Mouse (Mus musculus): ENCODE results near the gene Rita1. TPM values are rescaled to one million over a fixed set of nuclear protein-coding genes. Genes with fewer than 3 reads are reported as not detected.

Gene Rita1
- polyA plus RNA-seq, 1 experiment from 2014 or later, result 16.5 TPM

DNA sequence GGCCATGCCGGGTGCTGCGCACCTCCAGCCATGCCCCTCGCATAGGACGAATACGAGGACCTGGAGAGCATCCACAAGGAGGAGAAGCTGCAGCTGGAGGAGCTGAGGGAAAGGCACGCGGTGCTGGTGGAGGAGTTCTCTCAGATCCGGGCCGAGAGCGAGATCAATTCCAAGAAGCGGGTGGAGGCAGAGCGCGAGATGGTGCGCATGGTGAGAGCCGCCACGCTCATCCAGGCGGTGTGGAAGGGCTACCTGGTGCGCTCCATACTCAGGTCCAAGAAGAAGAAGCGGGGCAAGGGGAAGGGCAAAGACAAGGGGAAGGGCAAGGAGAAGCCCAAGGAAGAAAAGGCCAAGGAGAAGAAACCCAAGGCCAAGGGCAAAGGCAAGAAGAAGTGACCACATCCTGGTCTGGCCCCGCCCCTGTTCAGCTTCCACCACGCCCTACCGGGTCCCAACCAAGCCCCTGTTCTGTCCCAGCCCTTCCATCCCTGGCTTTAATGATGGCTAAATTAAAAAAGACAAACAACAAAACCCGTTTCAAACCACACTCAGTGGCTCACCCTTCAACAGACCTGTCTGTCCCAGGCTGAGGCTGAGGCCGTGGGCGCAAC is 5.7 kb downstream of the Rita1 start:
- no peak for DNase-seq (ENCODE audit: extremely low spot score, low spot score)
- H3K4me1 ChIP-seq, result peaks cover 32% of the 10 kb centered on the region
- no peaks in the 10 kb centered on the region for H3K9me3 ChIP-seq
- H3K27ac ChIP-seq, result 0 out of 2 replicates have a peak overlapping the region, but pooled peaks have one; percentile 30
- peaks cover 7% of the 10 kb centered on the region; the same call in 1 of the 2 replicates for H3K27me3 ChIP-seq (ENCODE audit: poor library complexity, severe bottlenecking)
- H3K36me3 ChIP-seq (replicated peaks), result peaks cover 27% of the 10 kb centered on the region
- no peak overlapping the region for H3K4me3 ChIP-seq
- 71% methylated on average over 25 of the region's 25 CpGs for WGBS

GRCm38 (mm10) chr5:120605688-120606087 is 6.7 kb downstream of the Rita1 start:
- 6% methylated on average over 8 of the region's 8 CpGs for WGBS
- H3K27ac ChIP-seq, result peak overlapping the region; percentile 81
- no peaks in the 10 kb centered on the region for H3K9me3 ChIP-seq
- H3K4me1 ChIP-seq, result peaks cover 30% of the 10 kb centered on the region
- H3K36me3 ChIP-seq (replicated peaks), result peaks cover 30% of the 10 kb centered on the region
- H3K27me3 ChIP-seq (ENCODE audit: poor library complexity, severe bottlenecking), result peaks cover 7% of the 10 kb centered on the region; the same call in 1 of the 2 replicates
- DNase-seq (ENCODE audit: extremely low spot score, low spot score), result peak; percentile 92
- peak overlapping the region; percentile 51 for H3K4me3 ChIP-seq

DNA sequence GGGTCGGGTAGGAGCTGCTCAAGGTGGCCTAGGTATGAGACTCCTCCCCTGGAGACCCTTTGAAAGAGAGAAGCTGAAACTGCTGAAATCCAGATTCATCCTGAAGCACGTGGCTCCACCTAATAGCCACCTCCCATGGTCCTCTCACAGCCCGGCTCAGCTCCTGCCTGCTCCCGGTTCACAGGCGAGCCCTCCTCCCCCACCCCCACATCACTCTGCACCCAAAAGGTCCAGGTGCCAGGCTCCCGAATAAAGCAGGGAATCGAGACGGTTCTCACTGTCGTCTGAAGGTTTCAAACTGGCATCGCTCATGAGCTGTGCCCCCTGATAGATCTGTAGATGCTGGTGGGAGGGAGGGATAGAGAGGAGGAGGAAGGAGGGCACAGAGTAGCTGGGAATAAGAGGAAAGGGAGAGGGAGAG is 7.1 kb downstream of the Rita1 start:
- WGBS, result 7% methylated on average over 10 of the region's 10 CpGs
- Histone ChIP-seq H3K4me3 (peak overlapping the region; percentile 51), H3K27ac (peak overlapping the region; percentile 81), H3K9me3 (no peaks in the 10 kb centered on the region), H3K36me3 (replicated peaks) (peaks cover 30% of the 10 kb centered on the region), H3K4me1 (peaks cover 30% of the 10 kb centered on the region), H3K27me3 (ENCODE audit: poor library complexity, severe bottlenecking) (peaks cover 7% of the 10 kb centered on the region; the same call in 1 of the 2 replicates)
- DNase-seq (ENCODE audit: extremely low spot score, low spot score), result no peak

GRCm38 (mm10) chr5:120604839-120605238 is 7.5 kb downstream of the Rita1 start:
- 0% methylated on average over 6 of the region's 6 CpGs for WGBS
- H3K36me3 ChIP-seq (replicated peaks), result peaks cover 27% of the 10 kb centered on the region
- peak; percentile 80 for DNase-seq (ENCODE audit: extremely low spot score, low spot score)

GRCm38 (mm10) chr5:120603515-120603914 is 8.9 kb downstream of the Rita1 start:
- no peak for DNase-seq (ENCODE audit: extremely low spot score, low spot score)
- H3K27ac ChIP-seq, result no peak overlapping the region
- peaks cover 30% of the 10 kb centered on the region for H3K4me1 ChIP-seq
- H3K36me3 ChIP-seq (replicated peaks), result peaks cover 14% of the 10 kb centered on the region
- no peak overlapping the region for H3K4me3 ChIP-seq
- H3K27me3 ChIP-seq (ENCODE audit: poor library complexity, severe bottlenecking), result peaks cover 7% of the 10 kb centered on the region; the same call in 1 of the 2 replicates
- WGBS, result 57% methylated on average over 7 of the region's 7 CpGs
- no peaks in the 10 kb centered on the region for H3K9me3 ChIP-seq

More at GRCm38 (mm10) chr5:120604839-120605238, 7.5 kb downstream of the Rita1 start:
- Histone ChIP-seq H3K4me1 (peaks cover 30% of the 10 kb centered on the region), H3K4me3 (peak overlapping the region; percentile 51), H3K9me3 (no peaks in the 10 kb centered on the region), H3K27ac (peak overlapping the region; percentile 81), H3K27me3 (ENCODE audit: poor library complexity, severe bottlenecking) (peaks cover 7% of the 10 kb centered on the region; the same call in 1 of the 2 replicates)

DNA sequence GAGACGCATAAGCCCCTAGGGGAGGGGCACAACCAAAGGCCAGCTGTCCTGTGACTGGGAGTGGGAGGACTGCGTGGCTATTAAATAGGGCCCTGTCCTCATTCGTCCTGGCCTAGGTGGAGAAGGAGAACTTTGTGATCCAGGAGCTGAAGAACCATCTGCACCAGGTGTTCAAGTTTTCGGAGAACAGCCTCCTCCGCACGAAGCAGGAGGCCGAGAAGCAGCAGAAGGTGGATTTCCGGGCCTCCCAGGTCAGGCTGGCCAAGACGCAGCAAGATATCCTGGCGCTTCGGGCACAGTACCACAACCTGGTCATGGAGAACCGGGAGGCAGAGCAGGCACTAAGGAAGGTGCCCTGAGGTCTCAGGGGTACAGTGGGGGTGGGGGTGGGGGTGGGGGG is 10.2 kb downstream of the Rita1 start:
- WGBS, result 93% methylated on average over 12 of the region's 12 CpGs
- Histone ChIP-seq H3K4me1 (peaks cover 30% of the 10 kb centered on the region), H3K4me3 (no peak overlapping the region), H3K36me3 (replicated peaks) (0 out of 2 replicates have a peak, but pooled peaks cover 5% of the 10 kb centered on the region), H3K27ac (peak overlapping the region; percentile 51; the same call in 1 of the 2 replicates), H3K27me3 (ENCODE audit: poor library complexity, severe bottlenecking) (peaks cover 7% of the 10 kb centered on the region; the same call in 1 of the 2 replicates), H3K9me3 (no peaks in the 10 kb centered on the region)
- DNase-seq (ENCODE audit: extremely low spot score, low spot score), result no peak

DNA sequence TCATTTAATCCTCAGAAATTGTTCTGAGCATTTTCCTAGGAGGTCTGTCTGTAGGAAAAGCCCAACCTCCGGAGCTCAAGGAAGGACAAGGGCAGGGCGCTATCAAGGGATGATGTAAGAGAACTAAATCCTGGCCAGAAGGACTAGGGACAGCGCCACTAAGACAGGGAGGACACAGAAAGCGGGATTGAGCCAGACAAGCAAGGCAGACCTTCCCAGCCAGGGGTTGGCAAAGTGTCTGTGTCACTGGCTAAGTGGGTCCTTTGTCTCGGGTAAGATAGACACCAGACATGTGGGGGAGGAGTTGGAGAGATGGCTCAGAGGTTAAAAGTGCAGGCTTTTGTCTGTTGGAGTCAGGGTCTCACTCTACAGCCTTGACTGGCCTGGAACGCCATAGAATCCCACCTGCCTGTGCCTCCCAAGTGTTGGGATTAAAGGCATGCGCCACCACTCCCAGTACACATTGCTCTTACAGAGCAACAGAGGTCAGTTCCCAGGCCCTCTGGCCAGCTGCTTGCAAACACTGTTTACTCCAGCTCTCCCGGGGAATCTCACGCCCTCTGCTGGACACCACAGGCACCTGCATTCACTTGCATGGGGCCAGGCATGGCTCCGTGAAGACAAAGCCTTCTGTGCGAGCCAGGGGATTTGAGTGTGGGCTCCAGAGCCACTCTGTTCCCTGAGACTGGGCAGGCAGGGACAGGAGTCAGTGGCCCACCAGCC is 11.3 kb downstream of the Rita1 start:
- Histone ChIP-seq H3K27ac (peak overlapping the region; percentile 69), H3K9me3 (no peaks in the 10 kb centered on the region), H3K27me3 (ENCODE audit: poor library complexity, severe bottlenecking) (0 out of 2 replicates have a peak, but pooled peaks cover under 1% of the 10 kb centered on the region), H3K4me3 (no peak overlapping the region), H3K36me3 (replicated peaks) (0 out of 2 replicates have a peak, but pooled peaks cover 3% of the 10 kb centered on the region), H3K4me1 (peaks cover 30% of the 10 kb centered on the region)
- DNase-seq (ENCODE audit: extremely low spot score, low spot score), result peak; percentile 41
- WGBS, result 62% methylated on average over 11 of the region's 11 CpGs

- Histone ChIP-seq H3K27ac (no peak overlapping the region), H3K4me3 (no peak overlapping the region), H3K36me3 (replicated peaks) (0 out of 2 replicates have a peak, but pooled peaks cover 3% of the 10 kb centered on the region), H3K9me3 (no peaks in the 10 kb centered on the region), H3K27me3 (ENCODE audit: poor library complexity, severe bottlenecking) (no peaks in the 10 kb centered on the region), H3K4me1 (peaks cover 27% of the 10 kb centered on the region)
- WGBS, result 93% methylated on average over 6 of the region's 6 CpGs
- DNase-seq (ENCODE audit: extremely low spot score, low spot score), result no peak
Measured at GRCm38 (mm10) chr5:120599625-120600024, 12.8 kb downstream of the Rita1 start.

DNA sequence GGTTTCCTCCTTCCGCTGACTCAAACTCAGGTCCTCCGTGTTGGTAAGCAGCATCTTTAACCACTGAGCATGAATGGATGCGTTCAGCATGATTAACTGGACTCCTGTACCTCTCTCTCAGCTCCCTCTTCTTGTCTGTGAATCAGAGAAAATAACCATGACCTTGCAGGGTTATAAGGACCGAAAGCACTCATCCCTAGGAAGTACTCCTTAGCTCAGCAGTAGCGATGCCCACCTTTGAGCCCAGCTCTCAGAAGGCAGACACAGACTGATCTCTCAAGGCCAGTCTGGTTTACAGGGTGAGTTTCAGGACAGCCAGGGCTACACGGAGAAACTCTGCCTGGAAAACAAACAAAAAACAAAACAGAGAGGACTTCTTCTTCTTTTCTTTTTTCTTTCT is 17.9 kb downstream of the Rita1 start:
- 0 out of 2 replicates have a peak, but pooled peaks cover 3% of the 10 kb centered on the region for H3K9me3 ChIP-seq
- 86% methylated on average over 6 of the region's 6 CpGs for WGBS
- no peaks in the 10 kb centered on the region for H3K36me3 ChIP-seq (replicated peaks)

DNA sequence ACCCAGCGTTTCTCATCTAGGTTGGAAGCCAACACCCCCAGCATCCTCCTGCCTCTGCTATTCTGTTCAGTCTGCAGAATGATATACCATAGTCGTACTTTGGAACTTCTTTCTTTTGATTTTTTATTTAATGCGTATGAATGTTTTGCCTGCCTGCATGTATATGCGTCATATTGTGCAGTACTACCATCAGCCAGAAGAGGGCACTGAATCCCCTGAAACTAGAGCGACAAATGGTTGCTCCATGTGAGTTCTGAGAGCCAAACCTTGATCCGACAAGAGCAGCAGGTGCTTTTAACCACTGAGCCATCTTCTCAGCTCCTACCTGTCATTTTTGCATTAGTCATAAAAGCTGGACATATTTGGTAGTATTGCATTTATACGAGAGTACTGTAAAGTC is 20.2 kb downstream of the Rita1 start:
- Histone ChIP-seq H3K36me3 (replicated peaks) (no peaks in the 10 kb centered on the region), H3K4me1 (peaks cover 27% of the 10 kb centered on the region), H3K4me3 (no peak overlapping the region), H3K27me3 (ENCODE audit: poor library complexity, severe bottlenecking) (peaks cover 5% of the 10 kb centered on the region; the same call in 1 of the 2 replicates), H3K27ac (no peak overlapping the region), H3K9me3 (0 out of 2 replicates have a peak, but pooled peaks cover 3% of the 10 kb centered on the region)
- 75% methylated on average over 7 of the region's 7 CpGs for WGBS
- no peak for DNase-seq (ENCODE audit: extremely low spot score, low spot score)

More for the DNA sequence above, 17.9 kb downstream of the Rita1 start:
- peaks cover 7% of the 10 kb centered on the region for H3K4me1 ChIP-seq
- H3K27me3 ChIP-seq (ENCODE audit: poor library complexity, severe bottlenecking), result no peaks in the 10 kb centered on the region
- H3K4me3 ChIP-seq, result no peak overlapping the region
- DNase-seq (ENCODE audit: extremely low spot score, low spot score), result no peak
- H3K27ac ChIP-seq, result no peak overlapping the region

DNA sequence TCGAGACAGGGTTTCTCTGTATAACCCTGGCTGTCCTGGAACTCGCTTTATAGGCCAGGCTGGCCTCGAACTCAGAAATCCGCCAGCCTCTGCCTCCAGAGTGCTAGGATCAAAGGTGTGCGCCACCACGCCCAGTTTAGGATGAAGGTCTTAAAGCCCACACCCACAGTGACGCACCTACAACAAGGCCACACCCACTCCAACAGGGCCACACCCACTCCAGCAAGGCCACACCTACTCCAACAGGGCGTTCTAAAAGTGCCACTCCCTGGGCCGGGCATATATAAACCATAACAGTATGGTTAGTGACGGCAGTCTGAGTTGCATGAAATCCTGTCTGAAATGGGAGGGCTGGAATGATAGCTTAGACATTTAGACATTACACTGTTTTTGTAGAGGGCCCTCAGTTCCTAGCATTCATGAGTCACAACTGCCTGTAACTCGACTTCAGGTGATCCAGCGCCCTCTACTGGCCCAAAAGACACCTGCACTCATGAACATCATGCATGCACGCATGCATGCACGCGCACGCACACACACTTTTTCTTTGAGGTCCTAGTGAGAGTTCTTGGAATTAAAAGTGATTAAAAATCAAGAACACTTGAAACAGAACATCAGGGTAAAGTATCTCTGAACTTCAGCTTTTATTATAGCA is 21.9 kb downstream of the Rita1 start:
- WGBS, result 76% methylated on average over 16 of the region's 16 CpGs
- DNase-seq (ENCODE audit: extremely low spot score, low spot score), result no peak
- no peak overlapping the region for H3K4me3 ChIP-seq
- H3K27me3 ChIP-seq (ENCODE audit: poor library complexity, severe bottlenecking), result peaks cover 6% of the 10 kb centered on the region; the same call in 1 of the 2 replicates
- 0 out of 2 replicates have a peak, but pooled peaks cover 3% of the 10 kb centered on the region for H3K9me3 ChIP-seq
- no peaks in the 10 kb centered on the region for H3K36me3 ChIP-seq (replicated peaks)
- H3K27ac ChIP-seq, result no peak overlapping the region
- H3K4me1 ChIP-seq, result peaks cover 34% of the 10 kb centered on the region

DNA sequence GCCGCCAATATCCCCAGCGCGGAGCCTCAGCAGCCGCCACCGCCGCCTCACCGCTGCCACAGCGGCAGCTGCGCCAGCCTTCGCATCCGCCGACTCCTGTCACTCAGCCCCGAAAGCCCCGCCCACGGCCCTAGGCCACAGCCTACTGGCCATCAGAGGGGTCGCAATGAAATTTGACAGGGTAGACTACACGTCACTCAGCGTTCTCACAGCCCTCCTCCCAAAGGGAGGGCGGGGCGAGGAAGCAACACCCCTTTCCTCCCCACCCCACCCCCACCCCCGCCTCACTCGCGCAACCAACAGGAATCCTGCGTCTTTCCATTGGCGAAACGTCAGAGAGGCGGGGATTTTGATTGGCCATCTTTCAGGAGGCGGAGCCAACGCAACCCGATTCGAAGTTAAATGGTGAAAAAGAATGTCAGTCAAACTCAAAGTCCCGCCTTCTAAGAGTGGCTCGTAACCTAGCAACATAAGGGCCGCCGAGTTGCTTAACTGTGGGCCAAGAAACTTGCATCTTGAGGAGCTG is 23.8 kb downstream of the Rita1 start, which contains the start of the genes Tpcn1 and Iqcd:
Gene Tpcn1 (minus strand): TSS at position 105 of the 526 bp plus-strand sequence.
Gene Iqcd (plus strand): TSS at position 448 of the 526 bp plus-strand sequence.
- under 1% methylated on average over 35 of the region's 35 CpGs for WGBS

More for the DNA sequence above, 23.8 kb downstream of the Rita1 start, which contains the start of the genes Tpcn1 and Iqcd:
- H3K9me3 ChIP-seq, result 0 out of 2 replicates have a peak, but pooled peaks cover 3% of the 10 kb centered on the region
- H3K4me1 ChIP-seq, result peaks cover 44% of the 10 kb centered on the region
- H3K27me3 ChIP-seq (ENCODE audit: poor library complexity, severe bottlenecking), result peaks cover 6% of the 10 kb centered on the region; the same call in 1 of the 2 replicates
- H3K36me3 ChIP-seq (replicated peaks), result peaks cover 14% of the 10 kb centered on the region
- peak within 1 kb of the TSS; percentile 89 for H3K27ac ChIP-seq
- peak; percentile 99 for DNase-seq (ENCODE audit: extremely low spot score, low spot score)
- peak within 1 kb of the TSS; percentile 81 for H3K4me3 ChIP-seq

Measured in forebrain, embryonic 10.5 days (tissue).